Mouse (Mus musculus) olfactory bulb, adult 2 months (tissue): ENCODE data around the gene Lrch3.
"Not testable (repeated sequence)": the region's sequence is repeated elsewhere in the genome, so short reads cannot be mapped to it uniquely, and the experiment has no call there.

Experiments used
- CTCF ChIP-seq: fragments of 200-500 bp; IDR thresholded peaks from 2 replicates; pipeline ENCODE4 v1.5.1; 2012; ENCODE audit warnings: low read depth, mild to moderate bottlenecking, low read length, moderate library complexity; ENCODE audit not compliant: insufficient read depth
- POLR2A ChIP-seq: fragments of 200-500 bp; IDR thresholded peaks from 2 replicates; pipeline ENCODE4 v1.6.1; 2012; ENCODE audit warnings: mild to moderate bottlenecking, low read depth, low read length, moderate library complexity; ENCODE audit not compliant: insufficient read depth

GRCm38 (mm10) chr16:33058656-33059055 is 144.8 kb downstream of the Lrch3 start:
- TF ChIP-seq CTCF, POLR2A: not testable (repeated sequence)
